Mouse (Mus musculus): Measurements from ENCODE around the gene Usp3.

DNA sequence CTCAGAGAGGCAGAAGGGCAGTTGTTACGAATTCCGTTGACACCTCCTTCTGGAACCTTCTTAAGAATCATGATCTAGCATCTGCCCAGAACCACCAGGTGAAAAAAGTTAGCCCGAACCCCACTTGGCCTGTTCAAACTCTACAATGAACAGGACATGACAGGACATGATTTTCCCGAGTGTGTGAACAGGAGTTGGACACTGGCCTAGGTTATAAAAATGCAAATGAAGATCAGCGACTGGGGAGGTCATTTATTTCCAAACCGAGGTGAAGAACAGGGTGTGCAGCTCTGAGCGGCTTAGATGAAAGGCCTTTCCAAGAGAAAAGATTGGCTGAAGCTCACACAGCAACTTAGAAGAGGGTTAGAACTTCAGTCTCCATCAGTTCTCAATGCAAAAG is 47.5 kb upstream of the Usp3 start:
- TF ChIP-seq POLR2A (IDR thresholded peaks at IDR 0.05; ENCODE audit: borderline replicate concordance, control insufficient read depth, low read depth, low read length): no peak
- no peak for TF ChIP-seq CTCF (IDR thresholded peaks at IDR 0.05; ENCODE audit: control insufficient read depth, insufficient read depth, low read length)

Measured in bone marrow, adult 2 months (tissue).